Mouse (Mus musculus) hindbrain, postnatal 0 days (tissue): Measurements from ENCODE around the gene Uvrag. TPM values are rescaled to one million over a fixed set of nuclear protein-coding genes. Genes with fewer than 3 reads are reported as not detected.

Experiments
- ATAC-seq: fragments of 200-750 bp; cut with Nextera tagmentation; 2 replicates; pipeline ENCODE4 v1.8.0; 2017; ENCODE audit warnings: mild to moderate bottlenecking, moderate TSS enrichment, moderate library complexity
- DNase-seq: peaks from one replicate; pipeline ENCODE4 v3.0.0-alpha.2; 2015; ENCODE audit warnings: low spot score
- H3K27ac ChIP-seq: fragments of 300-500 bp; sonication (generic); 2 replicates; pipeline ENCODE4 v1.5.1; 2014; ENCODE audit warnings: mild to moderate bottlenecking
- H3K27me3 ChIP-seq: fragments of 300-500 bp; sonication (generic); 2 replicates; pipeline ENCODE4 v1.6.1; 2014; ENCODE audit warnings: low read length, mixed read lengths; ENCODE audit not compliant: insufficient read depth
- H3K36me3 ChIP-seq: fragments of 300-500 bp; sonication (generic); 2 replicates; pipeline ENCODE4 v1.6.1; 2014; ENCODE audit warnings: low read length, mixed read lengths; ENCODE audit not compliant: insufficient read depth
- H3K4me1 ChIP-seq: fragments of 300-500 bp; sonication (generic); 2 replicates; pipeline ENCODE4 v1.6.1; 2014; ENCODE audit warnings: antibody characterized with exemption, low read length, mixed read lengths; ENCODE audit not compliant: insufficient read depth
- H3K4me2 ChIP-seq: fragments of 300-500 bp; sonication (generic); 2 replicates; pipeline ENCODE4 v1.6.1; 2014; ENCODE audit warnings: low read depth, mild to moderate bottlenecking, low read length, moderate library complexity, mixed read lengths
- H3K4me3 ChIP-seq: fragments of 300-500 bp; sonication (generic); 2 replicates; pipeline ENCODE4 v1.5.1; 2014; ENCODE audit warnings: low read length
- H3K9ac ChIP-seq: fragments of 300-500 bp; sonication (generic); replicated peaks from 2 replicates; pipeline ENCODE4 v1.6.1; 2014; ENCODE audit warnings: mild to moderate bottlenecking, low read length, moderate library complexity, mixed read lengths
- H3K9me3 ChIP-seq: fragments of 300-500 bp; sonication (generic); 2 replicates; pipeline ENCODE4 v1.6.1; 2016; ENCODE audit warnings: low read length, mixed read lengths
- CTCF ChIP-seq: IDR thresholded peaks from 2 replicates; pipeline ENCODE4 v1.5.1; 2016; ENCODE audit warnings: antibody characterized with exemption, control low read depth, low read depth
- WGBS: fragments of 180-500 bp; shearing (Covaris S2); extraction: QIAGEN DNeasy Blood & Tissue Kit; methylation state at CpG from one replicate; pipeline ENCODE4 v1.1.7; 2014; 5-methylcytosine and 5-hydroxymethylcytosine counted together
- polyA plus RNA-seq: library from polyadenylated mRNA; unstranded; fragments of >200 nt; fragmentation: Nextera tagmentation; extraction: Ambion mirVana; gene quantifications from 2 replicates; pipeline ENCODE4 v1.2.1, GENCODE M21; 2015
- total RNA-seq: library from RNA; depleted of rRNA; stranded (reverse); fragments of >200 nt; gene quantifications from 2 replicates; pipeline ENCODE4 v1.2.3, GENCODE M21; 2014

The Uvrag gene
- total and polyA plus RNA-seq, 2 experiments from 2014 or later, result 16.5 to 36.7 TPM

GRCm38 (mm10) chr7:98897323-98897722, 243.6 kb downstream of the Uvrag start:
- no peak overlapping the region for H3K4me2 ChIP-seq
- DNase-seq (no peak), ATAC-seq (no peak)
- H3K4me3 ChIP-seq, result no peak overlapping the region
- no peak overlapping the region for H3K27ac ChIP-seq
- H3K9me3 ChIP-seq, result no peaks in the 10 kb centered on the region
- WGBS, result 86% methylated on average over 8 of the region's 8 CpGs
- TF ChIP-seq CTCF, result no peak
- H3K27me3 ChIP-seq, result no peaks in the 10 kb centered on the region
- H3K9ac ChIP-seq, result no peak overlapping the region
- H3K4me1 ChIP-seq, result no peaks in the 10 kb centered on the region
- no peaks in the 10 kb centered on the region for H3K36me3 ChIP-seq

DNA sequence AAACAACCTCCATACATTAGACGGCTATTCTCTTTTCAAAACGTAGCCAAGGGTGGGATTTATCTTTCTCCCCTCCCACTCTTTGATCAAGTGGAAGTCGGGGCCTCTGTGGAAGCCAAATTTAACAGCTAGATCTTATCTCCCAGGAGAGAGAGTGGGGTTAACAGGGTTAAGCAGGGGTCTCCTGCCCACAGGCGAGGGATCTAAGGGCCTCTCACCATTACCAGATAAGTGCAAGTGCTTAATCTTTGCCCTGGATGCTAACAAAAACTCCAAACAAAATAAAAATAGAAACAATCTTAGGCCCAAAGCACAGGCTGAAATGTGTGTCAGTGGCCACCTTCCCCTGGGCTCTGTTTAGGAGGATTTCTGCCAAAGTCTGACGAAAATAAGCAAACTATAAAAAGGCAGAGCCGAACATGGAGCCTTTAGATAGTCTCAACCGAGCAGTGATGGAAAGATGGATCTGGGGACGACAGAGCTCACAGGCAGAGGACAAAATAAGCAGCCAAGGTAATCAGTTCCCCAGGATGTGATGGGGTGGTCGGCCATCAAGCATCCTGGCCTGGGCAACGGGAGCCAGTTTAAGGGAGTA, 245.3 kb downstream of the Uvrag start:
- Histone ChIP-seq H3K4me1 (no peaks in the 10 kb centered on the region), H3K36me3 (no peaks in the 10 kb centered on the region), H3K27ac (no peak overlapping the region), H3K9ac (no peak overlapping the region), H3K27me3 (no peaks in the 10 kb centered on the region), H3K4me3 (no peak overlapping the region), H3K9me3 (no peaks in the 10 kb centered on the region), H3K4me2 (no peak overlapping the region)
- 61% methylated on average over 10 of the region's 10 CpGs for WGBS
- no peak for TF ChIP-seq CTCF
- DNase-seq (no peak), ATAC-seq (no peak)

GRCm38 (mm10) chr7:98894768-98895167, 246.2 kb downstream of the Uvrag start:
- H3K4me3 ChIP-seq, result no peak overlapping the region
- WGBS, result 43% methylated on average over 5 of the region's 5 CpGs
- no peak for DNase-seq
- H3K4me1 ChIP-seq, result no peaks in the 10 kb centered on the region
- no peak for ATAC-seq
- no peak overlapping the region for H3K4me2 ChIP-seq
- no peaks in the 10 kb centered on the region for H3K36me3 ChIP-seq
- no peaks in the 10 kb centered on the region for H3K9me3 ChIP-seq
- H3K27me3 ChIP-seq, result no peaks in the 10 kb centered on the region
- no peak overlapping the region for H3K9ac ChIP-seq
- no peak overlapping the region for H3K27ac ChIP-seq
- TF ChIP-seq CTCF, result no peak

- no peak for TF ChIP-seq CTCF
- no peaks in the 10 kb centered on the region for H3K27me3 ChIP-seq
- H3K36me3 ChIP-seq, result no peaks in the 10 kb centered on the region
- WGBS, result 90% methylated on average over 5 of the region's 5 CpGs
- no peak overlapping the region for H3K4me3 ChIP-seq
- H3K27ac ChIP-seq, result no peak overlapping the region
- DNase-seq (no peak), ATAC-seq (no peak)
- H3K9ac ChIP-seq, result no peak overlapping the region
- peaks cover 2% of the 10 kb centered on the region; the same call in 1 of the 2 replicates for H3K4me1 ChIP-seq
- no peak overlapping the region for H3K4me2 ChIP-seq
- H3K9me3 ChIP-seq, result no peaks in the 10 kb centered on the region
Observed at GRCm38 (mm10) chr7:98894305-98894704, 246.6 kb downstream of the Uvrag start.

GRCm38 (mm10) chr7:98893144-98893543, 247.8 kb downstream of the Uvrag start:
- peaks cover 11% of the 10 kb centered on the region; the same call in 1 of the 2 replicates for H3K4me1 ChIP-seq
- no peak overlapping the region for H3K4me3 ChIP-seq
- no peaks in the 10 kb centered on the region for H3K9me3 ChIP-seq
- WGBS, result 87% methylated on average over 5 of the region's 5 CpGs
- no peak overlapping the region for H3K4me2 ChIP-seq
- H3K27ac ChIP-seq, result no peak overlapping the region
- no peak for ATAC-seq
- TF ChIP-seq CTCF, result no peak
- DNase-seq, result no peak
- no peak overlapping the region for H3K9ac ChIP-seq
- no peaks in the 10 kb centered on the region for H3K36me3 ChIP-seq
- no peaks in the 10 kb centered on the region for H3K27me3 ChIP-seq

DNA sequence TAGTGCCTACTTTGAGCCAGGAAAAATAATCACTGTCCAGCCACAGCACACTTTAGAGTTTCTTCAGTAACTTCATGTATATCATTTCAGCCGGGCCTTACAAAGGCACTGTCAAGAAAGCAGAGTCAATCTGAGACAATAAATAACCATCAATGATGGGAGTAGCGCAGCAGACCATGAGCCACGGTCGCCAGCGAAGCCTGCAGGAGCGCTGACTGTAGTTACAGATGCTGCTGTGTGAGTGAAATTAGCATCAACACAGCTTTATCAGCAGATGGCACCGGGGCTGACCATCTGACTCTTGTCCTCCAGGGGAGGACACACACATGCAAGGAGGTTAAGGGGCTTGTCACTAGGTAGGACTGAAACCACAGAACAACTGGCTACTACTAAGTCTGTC, 251.7 kb downstream of the Uvrag start:
- Histone ChIP-seq H3K27me3 (no peaks in the 10 kb centered on the region), H3K9ac (no peak overlapping the region), H3K4me2 (0 out of 2 replicates have a peak overlapping the region, but pooled peaks have one; percentile 5), H3K36me3 (no peaks in the 10 kb centered on the region), H3K4me3 (no peak overlapping the region), H3K4me1 (peaks cover 13% of the 10 kb centered on the region; the same call in 1 of the 2 replicates), H3K9me3 (no peaks in the 10 kb centered on the region), H3K27ac (peak overlapping the region; percentile 56)
- TF ChIP-seq CTCF, result peak; percentile 19; the same call in 1 of the 2 replicates
- ATAC-seq (peak; percentile 11; the same call in 1 of the 2 replicates), DNase-seq (peak; percentile 67)
- 27% methylated on average over 7 of the region's 7 CpGs for WGBS

GRCm38 (mm10) chr7:98888810-98889209, 252.1 kb downstream of the Uvrag start:
- 23% methylated on average over 5 of the region's 5 CpGs for WGBS
- Histone ChIP-seq H3K9ac (no peak overlapping the region), H3K4me2 (0 out of 2 replicates have a peak overlapping the region, but pooled peaks have one; percentile 5), H3K4me3 (no peak overlapping the region), H3K27ac (peak overlapping the region; percentile 56), H3K4me1 (peaks cover 13% of the 10 kb centered on the region; the same call in 1 of the 2 replicates), H3K36me3 (no peaks in the 10 kb centered on the region), H3K27me3 (no peaks in the 10 kb centered on the region), H3K9me3 (no peaks in the 10 kb centered on the region)
- peak; percentile 76 for DNase-seq
- TF ChIP-seq CTCF, result no peak
- ATAC-seq, result peak; percentile 60
